Mouse (Mus musculus) E14TG2a.4 (cell line): ENCODE measurements around the gene 9430097D07Rik.

Experiments
- CTCF ChIP-seq: conservative IDR thresholded peaks from 2 replicates; pipeline ENCODE4 v1.5.1; 2014; ENCODE audit warnings: low read length
- NANOG ChIP-seq: IDR thresholded peaks from 2 replicates; pipeline ENCODE4 v1.6.1; 2014; ENCODE audit warnings: borderline replicate concordance, low read length, mixed read lengths
- POU5F1 ChIP-seq: IDR thresholded peaks from 2 replicates; pipeline ENCODE4 v1.6.1; 2014; ENCODE audit warnings: low read length, borderline replicate concordance

DNA sequence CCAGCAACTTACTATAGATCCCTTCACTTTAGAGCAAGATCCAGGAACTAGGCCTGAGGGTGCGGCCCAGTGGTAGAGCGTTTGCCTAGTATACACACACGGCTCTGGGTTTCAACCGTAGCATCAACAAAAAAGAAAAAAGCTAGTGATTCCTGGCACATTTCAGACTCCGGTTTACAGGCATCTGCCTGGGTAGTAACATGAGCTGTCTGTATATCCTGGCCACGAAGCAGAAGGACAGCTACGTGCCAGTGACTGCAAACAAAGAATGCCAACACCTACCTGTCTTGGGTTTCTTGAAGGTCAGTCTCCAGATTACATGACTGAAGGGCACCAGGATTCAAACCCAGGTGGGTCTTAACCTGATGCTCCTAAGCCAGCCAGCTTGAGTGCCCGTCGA lies 26.3 kb downstream of the 9430097D07Rik start:
- no peak for TF ChIP-seq CTCF
- TF ChIP-seq NANOG, result no peak
- no peak for TF ChIP-seq POU5F1
